In the genomic region with DNA sequence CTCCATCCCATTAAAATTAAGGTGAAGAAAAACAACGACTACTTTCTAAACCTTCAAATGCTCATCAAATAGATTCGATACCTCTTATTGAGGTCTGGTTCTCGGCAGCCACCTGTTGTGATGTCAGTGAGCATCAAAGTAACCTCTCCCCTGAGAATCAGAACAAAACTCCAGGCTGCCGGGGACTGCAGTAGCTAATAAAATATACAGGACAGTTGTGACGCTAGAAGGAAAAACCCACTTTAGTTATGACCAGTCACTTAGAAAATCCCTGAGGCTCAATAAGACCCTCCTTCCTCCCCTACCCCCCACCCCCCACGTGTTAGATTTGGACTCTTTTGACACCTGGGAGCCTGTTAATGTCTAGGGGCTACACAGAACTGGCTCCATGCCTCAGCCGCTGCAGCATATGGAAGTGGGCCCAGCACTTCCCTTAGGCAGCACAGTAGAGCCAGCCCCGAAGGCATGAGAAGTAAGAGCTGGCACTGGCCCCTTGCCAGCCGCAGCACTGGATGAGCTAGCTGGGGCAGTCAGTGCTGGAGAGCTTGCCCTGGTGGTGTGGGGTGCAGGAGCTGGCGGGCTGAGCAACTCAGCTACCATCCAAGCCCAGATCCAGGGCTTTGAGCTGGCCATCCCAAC, we compare ENCODE assay signal across 9 mouse cellular contexts.
DNase-seq lines count a peak whose midpoint lies in the region; ATAC-seq lines count a peak whose summit lies in the region.
"Had no signal": no experiment of that assay in that cellular context is flagged by ENCODE, and none has a peak within 500 bp of the region (broad histone marks: within the 10 kb centered on the region; RNA-seq: fewer than 3 reads in every experiment).

No protein-coding gene starts in this region.

- H3K27me3 ChIP-seq in hindbrain, embryonic 13.5 days = no peaks in the 10 kb centered on the region
- no peaks in the 10 kb centered on the region for H3K27me3 ChIP-seq in hindbrain, embryonic 11.5 days (ENCODE audit: control insufficient read depth, insufficient read depth, low read length)
- no peaks in the 10 kb centered on the region for H3K27me3 ChIP-seq in neural tube, embryonic 15.5 days (replicated peaks)

- H3K4me1 ChIP-seq in hindbrain, embryonic 13.5 days (replicated peaks) = 0 out of 2 replicates have a peak, but pooled peaks cover 4% of the 10 kb centered on the region
- no peaks in the 10 kb centered on the region for H3K4me1 ChIP-seq in hindbrain, embryonic 11.5 days (replicated peaks; ENCODE audit: control insufficient read depth, insufficient read depth, low read length)
- no peaks in the 10 kb centered on the region for H3K4me1 ChIP-seq in neural tube, embryonic 15.5 days

- 70% methylated on average over 10 of the region's 10 CpGs for WGBS in hindbrain, embryonic 13.5 days
- WGBS in hindbrain, embryonic 11.5 days = 79% methylated on average over 10 of the region's 10 CpGs
- 56% methylated on average over 10 of the region's 10 CpGs for WGBS in neural tube, embryonic 15.5 days

- no peak overlapping the region for H3K4me2 ChIP-seq in hindbrain, embryonic 13.5 days
- H3K4me2 ChIP-seq in hindbrain, embryonic 11.5 days (replicated peaks; ENCODE audit: low read depth, low read length) = no peak overlapping the region
- H3K4me2 ChIP-seq in neural tube, embryonic 15.5 days = no peak overlapping the region

- H3K36me3 ChIP-seq in hindbrain, embryonic 13.5 days = peaks cover 30% of the 10 kb centered on the region
- H3K36me3 ChIP-seq in hindbrain, embryonic 11.5 days (ENCODE audit: control insufficient read depth, insufficient read depth, low read length) = no peaks in the 10 kb centered on the region
- H3K36me3 ChIP-seq in neural tube, embryonic 15.5 days = peaks cover 24% of the 10 kb centered on the region

- no peak overlapping the region for H3K4me3 ChIP-seq in hindbrain, embryonic 13.5 days
- no peak overlapping the region for H3K4me3 ChIP-seq in hindbrain, embryonic 11.5 days (ENCODE audit: low read depth, low read length)
- no peak overlapping the region for H3K4me3 ChIP-seq in neural tube, embryonic 15.5 days (replicated peaks)

- peak; percentile 16 for DNase-seq in adrenal gland, postnatal 25 days
- no peak for DNase-seq in adrenal gland, adult 2 months
- DNase-seq in hindbrain, embryonic 11.5 days (ENCODE audit: low spot score) = no peak
- DNase-seq in right cerebral cortex, postnatal 10 days (ENCODE audit: low spot score in 2 of 2) = peak; percentile 68 to 74
- DNase-seq in right cerebral cortex, adult 2 months (ENCODE audit: low spot score in 2 of 2) = no peak
- no peak for DNase-seq in embryo, embryonic 10 days (ENCODE audit: low spot score)

- H3K9ac ChIP-seq in hindbrain, embryonic 13.5 days = no peak overlapping the region
- H3K9ac ChIP-seq in hindbrain, embryonic 11.5 days (ENCODE audit: low read depth, low read length) = no peak overlapping the region
- no peak overlapping the region for H3K9ac ChIP-seq in neural tube, embryonic 15.5 days (replicated peaks)

- peak; percentile 81 for ATAC-seq in hindbrain, embryonic 13.5 days (ENCODE audit: low FRiP score)
- no peak for ATAC-seq in hindbrain, embryonic 11.5 days (ENCODE audit: low FRiP score)
- peak; percentile 71; the same call in 1 of the 2 replicates for ATAC-seq in neural tube, embryonic 15.5 days (ENCODE audit: low FRiP score)

- H3K27ac ChIP-seq in hindbrain, embryonic 13.5 days = no peak overlapping the region
- no peak overlapping the region for H3K27ac ChIP-seq in hindbrain, embryonic 11.5 days (ENCODE audit: low read depth, low read length)
- H3K27ac ChIP-seq in neural tube, embryonic 15.5 days (replicated peaks) = peak overlapping the region; percentile 41; the same call in 1 of the 2 replicates
- H3K27ac ChIP-seq: macrophage had no signal

- no peaks in the 10 kb centered on the region for H3K9me3 ChIP-seq in hindbrain, embryonic 13.5 days
- no peaks in the 10 kb centered on the region for H3K9me3 ChIP-seq in hindbrain, embryonic 11.5 days (ENCODE audit: control insufficient read depth, low read length)
- H3K9me3 ChIP-seq in neural tube, embryonic 15.5 days (replicated peaks) = no peaks in the 10 kb centered on the region

Comparison
In these comparisons a context has a peak if more than half of its experiments do, and no peak if none do; other contexts are left out.
1. DNase-seq: peak in adrenal gland, postnatal 25 days (single experiment) and right cerebral cortex, postnatal 10 days (2 of 2); none in adrenal gland, adult 2 months (single experiment), hindbrain, embryonic 11.5 days (single experiment), right cerebral cortex, adult 2 months (0 of 2) and embryo, embryonic 10 days (single experiment).